Mouse (Mus musculus): Measurements from ENCODE around the gene 4930507D05Rik. TPM values are rescaled to one million over a fixed set of nuclear protein-coding genes. Genes with fewer than 3 reads are reported as not detected.
"Not testable (repeated sequence)": the region's sequence is repeated elsewhere in the genome, so short reads cannot be mapped to it uniquely, and the experiment has no call there.

The 4930507D05Rik gene
- total RNA-seq (2021): under 1 TPM; 0.42 TPM
- long read RNA-seq, experiment 1, partial matches to known transcripts: 0 of 2 reads
- long read RNA-seq, experiment 1, other reads (novel, unspliced or antisense): 0 of 2 reads
- long read RNA-seq, experiment 2, partial matches to known transcripts: 0 of 1 reads
- long read RNA-seq, experiment 2, other reads (novel, unspliced or antisense): 0 of 1 reads

DNA sequence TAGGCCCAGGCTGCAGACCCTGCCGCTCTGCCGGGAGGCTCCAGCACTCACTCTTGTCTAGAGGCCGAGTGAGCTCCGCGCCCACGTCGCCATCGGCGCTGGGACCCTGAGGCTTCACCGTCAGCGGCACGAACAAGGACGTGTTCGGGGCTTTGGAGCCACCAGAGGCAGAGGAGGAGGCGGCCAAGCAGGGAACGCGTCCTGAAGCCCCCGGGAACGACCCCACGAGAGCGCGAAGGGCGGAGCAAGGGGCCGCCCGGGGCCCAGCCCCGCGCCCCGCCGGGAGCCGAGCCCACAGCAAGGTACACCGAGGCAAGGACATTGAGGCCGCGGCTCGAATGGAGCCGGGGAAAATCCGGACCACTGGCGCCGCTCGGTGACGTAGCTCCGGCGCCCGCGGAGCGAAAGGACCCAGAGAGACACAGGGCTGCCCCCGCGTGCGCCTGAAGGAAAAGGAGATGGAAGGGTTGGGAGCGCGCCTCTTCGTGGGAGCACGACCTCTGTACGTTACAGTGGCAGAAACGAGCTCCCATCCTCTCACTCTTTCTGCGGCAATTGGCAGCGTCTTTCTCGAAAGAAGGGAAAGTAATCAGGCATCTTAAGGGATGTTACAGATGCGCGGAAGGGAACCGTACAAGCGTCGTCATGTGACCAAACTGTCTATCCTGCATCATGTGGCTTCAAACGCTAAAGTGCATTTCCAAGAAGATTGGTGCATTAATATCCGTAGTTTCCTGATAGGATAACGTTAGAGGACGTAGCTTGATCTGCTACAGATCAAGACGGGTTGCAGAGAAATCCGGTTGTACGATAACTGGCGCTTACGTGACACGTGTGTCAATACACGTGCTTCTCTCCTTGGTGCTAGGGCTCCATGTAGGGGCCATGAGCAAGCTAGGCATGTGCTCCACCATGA, at the start of gene 4930507D05Rik, which contains the start of gene Supv3l1:
Gene 4930507D05Rik (plus strand): TSS at position 126 of the 916 bp plus-strand sequence.
Gene Supv3l1 (minus strand): TSS at position 375 of the 916 bp plus-strand sequence.
- DNase-seq: peak; percentile 96

GRCm38 (mm10) chr10:62401641-62402111, 47.6 kb upstream of the 4930507D05Rik start:
- no peak for DNase-seq

DNA sequence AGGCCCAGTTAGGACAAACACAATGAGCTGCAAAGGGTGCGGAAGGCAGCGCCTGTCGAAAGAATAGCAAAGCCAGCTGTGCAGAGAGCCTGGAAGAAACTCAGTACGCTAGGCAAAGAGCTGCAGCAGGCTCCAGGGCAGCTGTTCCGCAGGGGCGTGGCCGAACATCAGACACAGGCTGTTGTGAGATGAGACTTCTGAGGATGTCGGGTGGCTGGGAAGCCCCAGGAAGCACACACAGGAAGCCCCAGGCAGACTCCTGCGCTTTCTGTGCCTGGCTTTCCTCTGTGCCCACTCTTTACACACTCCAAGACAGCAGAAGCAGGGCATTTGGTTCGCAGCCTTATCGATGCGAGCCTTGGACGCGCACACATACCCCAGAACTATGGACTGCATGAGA, 44.4 kb upstream of the 4930507D05Rik start:
- no peak for DNase-seq

DNA sequence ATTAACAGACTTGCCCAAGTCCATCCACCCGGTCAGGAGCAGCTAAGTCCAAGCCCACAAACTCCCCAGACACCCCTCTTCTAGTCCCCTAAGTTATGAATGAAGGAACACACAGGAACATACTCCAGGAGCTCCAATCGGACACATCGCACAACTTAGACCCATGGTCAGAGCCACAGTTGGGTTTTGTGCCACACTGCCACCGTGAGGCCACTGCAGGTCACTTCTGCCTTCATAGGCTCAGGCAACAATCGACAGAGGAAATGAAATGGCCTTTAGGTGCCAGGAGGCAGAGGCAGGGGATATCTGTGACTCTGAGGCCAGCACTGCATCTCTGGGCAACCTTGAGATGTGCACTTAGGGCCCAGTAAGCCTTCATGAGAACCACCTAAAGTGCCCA, 38.3 kb upstream of the 4930507D05Rik start:
- DNase-seq: peak; percentile 74

DNA sequence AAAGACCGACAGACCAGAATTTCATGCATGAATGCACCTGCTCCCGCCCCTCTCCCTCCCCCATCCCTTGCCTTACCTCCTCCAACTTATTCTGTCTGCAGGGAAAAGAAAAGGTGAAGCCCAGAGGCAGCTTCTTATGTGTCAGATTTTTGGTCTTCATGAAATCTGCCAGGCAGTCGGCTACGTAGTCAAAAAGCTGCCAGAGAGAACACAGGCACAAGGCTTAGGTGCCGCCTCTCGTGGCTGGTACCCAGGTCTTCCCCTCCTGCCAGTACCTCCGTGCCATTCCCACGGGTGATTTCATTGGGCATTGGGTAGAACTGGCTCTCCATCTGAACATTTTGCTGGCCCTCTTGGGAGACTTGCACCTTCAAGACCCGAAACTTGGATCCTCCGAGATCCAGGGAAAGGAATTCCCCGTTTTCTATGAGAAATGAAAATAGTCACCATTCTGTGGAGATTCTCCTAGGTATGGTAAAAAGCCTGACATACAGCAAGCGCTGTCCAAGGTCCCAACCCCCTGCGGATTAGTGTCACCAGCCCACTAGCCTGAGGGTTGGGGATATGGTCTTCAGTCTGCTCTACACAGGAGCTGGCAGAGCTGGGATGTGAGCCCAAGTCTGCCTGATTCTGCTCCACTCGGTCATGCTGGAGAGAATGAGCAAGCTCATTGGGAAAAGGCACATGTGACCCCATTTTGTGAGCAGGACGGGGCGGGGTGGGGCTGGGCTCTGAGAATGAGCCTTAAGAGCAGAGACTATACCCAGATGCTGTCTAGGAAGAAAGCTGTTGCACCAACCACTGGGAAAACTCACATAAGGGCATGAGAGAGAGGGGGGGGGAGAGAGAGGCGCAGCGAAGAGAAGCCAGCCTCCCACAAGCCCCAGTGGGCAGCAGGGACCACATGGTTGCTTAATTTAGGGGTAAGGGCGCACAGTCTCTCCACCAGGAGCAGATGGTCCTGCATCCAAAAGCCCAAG, 37.6 kb upstream of the 4930507D05Rik start:
- DNase-seq: no peak

- DNase-seq: no peak
Measured at GRCm38 (mm10) chr10:62412906-62413605, 36.2 kb upstream of the 4930507D05Rik start.

- DNase-seq: no peak
Measured at GRCm38 (mm10) chr10:62413606-62413982, 35.7 kb upstream of the 4930507D05Rik start.

DNA sequence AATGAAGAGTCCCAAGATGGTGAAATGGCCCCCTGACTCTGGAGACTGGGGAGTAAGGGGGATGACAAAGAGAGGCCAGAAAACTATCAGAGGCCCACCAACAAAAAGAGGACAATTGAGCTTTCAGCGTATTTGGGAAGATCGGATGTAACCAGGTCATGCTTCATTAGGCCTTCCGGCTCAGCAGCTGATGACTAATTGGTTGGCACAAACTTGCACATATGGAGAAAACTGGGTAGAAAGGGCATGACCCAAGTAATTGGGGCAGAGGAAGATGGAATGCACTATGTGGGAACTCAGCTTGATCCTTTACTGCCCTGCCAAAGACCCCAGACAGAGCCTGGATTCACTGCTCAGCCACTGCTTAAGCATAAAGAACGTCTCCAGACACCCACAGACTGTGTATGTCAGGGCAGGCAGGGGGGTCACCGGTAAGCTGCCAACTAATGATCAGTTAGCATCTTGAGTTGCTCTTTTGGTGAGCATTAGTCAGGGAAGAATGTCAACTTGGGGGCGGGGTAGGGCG, 30.4 kb upstream of the 4930507D05Rik start:
- no peak for DNase-seq

DNA sequence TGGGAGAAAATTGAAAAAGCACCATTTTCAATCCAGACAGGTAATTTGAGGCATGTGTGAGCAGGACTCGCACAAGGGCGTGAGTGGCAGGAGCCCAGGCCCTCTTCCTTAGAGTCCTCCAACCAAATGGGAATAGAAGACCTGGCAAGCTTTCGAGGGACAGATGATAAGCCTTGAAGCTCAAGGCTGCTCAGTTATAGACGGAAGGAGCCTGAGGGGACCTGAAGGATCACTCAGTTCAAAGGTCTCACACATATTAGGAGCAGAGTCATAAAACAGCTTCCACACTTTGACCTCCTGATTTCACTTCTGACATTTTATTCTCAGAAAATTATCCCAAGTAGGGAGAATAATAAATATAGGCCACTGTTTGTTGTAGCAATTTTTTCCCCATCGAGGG, 29.9 kb upstream of the 4930507D05Rik start:
- DNase-seq: no peak

GRCm38 (mm10) chr10:62420399-62420798, 28.9 kb upstream of the 4930507D05Rik start:
- no peak for DNase-seq

- DNase-seq: no peak
Measured at GRCm38 (mm10) chr10:62421127-62421526, 28.2 kb upstream of the 4930507D05Rik start.

- DNase-seq: no peak
Measured at GRCm38 (mm10) chr10:62422255-62422654, 27.0 kb upstream of the 4930507D05Rik start, which contains the start of gene Hkdc1. Gene Hkdc1 (minus strand): TSS chr10:62422491.

- DNase-seq: no peak
Measured at GRCm38 (mm10) chr10:62425081-62425871, 24.0 kb upstream of the 4930507D05Rik start.

DNA sequence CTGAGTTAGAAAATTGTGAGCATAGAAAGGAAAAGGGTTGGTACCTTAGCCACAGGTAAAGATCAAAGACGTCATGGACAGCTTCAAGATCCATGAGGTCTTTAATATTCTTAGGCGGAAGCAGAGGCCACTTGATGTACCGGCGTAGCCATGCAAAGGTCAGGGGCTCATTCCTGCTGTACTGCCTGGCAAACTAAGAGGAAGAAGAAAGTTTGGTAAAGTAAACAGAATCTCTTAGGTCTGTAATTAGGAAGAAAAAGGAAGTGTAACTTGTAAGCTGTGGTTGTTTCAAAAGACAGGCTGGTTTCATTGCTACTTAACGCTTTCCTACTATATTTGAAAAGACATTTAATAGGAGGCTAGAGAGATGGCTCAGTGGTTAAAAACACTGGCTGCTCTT, 18.9 kb upstream of the 4930507D05Rik start:
- DNase-seq: no peak

- DNase-seq: no peak
Measured at GRCm38 (mm10) chr10:62450280-62450640, 971 bp downstream of the 4930507D05Rik start.

DNA sequence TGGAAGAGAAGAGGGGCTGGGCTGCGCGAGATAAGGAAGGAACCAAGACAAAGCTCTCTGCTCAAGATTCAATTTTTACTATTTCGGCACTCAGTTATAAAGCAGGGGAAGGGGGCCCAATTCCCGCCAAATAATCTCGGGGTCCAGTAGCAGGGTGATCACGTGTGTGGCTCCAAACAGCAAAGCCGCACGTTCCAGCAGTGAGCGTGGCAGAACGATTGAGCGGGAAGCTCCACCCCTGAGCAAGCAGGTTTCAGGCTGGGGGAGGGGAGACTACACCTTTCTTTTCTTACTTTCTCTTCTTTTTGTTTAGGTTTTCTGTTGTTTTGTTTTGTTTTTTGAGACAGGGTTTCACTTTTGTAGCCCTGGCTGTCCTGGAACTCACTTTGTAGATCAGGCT, 2.7 kb downstream of the 4930507D05Rik start:
- DNase-seq: not testable (repeated sequence)

- DNase-seq: no peak
Measured at GRCm38 (mm10) chr10:62461321-62461720, 12.0 kb downstream of the 4930507D05Rik start.

DNA sequence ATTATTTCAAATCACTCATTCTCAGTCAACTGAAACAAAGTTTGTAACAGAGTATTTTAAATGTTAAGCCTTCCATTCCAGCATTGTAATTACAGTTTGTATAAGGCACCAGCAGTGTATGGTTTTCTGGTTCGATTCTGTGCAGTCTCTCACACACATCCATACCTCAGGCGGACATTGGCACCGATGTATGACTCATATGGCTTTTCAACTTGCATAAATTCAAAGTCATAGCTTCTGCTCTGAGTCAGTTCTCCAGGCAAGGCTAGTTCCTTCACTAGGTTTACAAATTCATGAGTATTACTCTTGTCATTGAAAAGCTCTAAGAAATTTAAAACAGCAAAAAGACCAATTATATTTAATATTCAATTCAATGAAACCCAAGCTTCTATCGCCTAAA, 20.4 kb downstream of the 4930507D05Rik start:
- no peak for DNase-seq

DNA sequence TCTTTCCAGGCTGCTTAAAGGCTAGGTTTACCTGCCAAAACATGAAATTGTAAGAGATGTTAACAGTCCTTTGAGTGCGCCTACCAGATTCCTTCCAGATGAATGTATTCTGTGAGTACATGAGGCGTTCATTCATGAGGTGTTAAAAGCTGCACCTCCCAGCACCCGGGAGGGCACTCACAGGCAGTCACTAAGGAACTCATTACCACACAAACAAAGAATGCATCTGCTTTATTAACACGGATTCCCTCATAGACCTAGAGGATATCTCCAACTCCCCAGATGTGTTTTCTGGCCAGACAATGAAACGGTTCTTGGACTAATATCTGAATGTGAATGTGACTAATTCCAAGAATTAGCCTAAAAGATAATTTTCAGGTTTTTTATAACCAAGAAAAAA, 21.8 kb downstream of the 4930507D05Rik start:
- no peak for DNase-seq

- no peak for DNase-seq
Measured at GRCm38 (mm10) chr10:62474944-62475343, 25.7 kb downstream of the 4930507D05Rik start.

All from adrenal gland, postnatal 10 days (tissue).